Mouse (Mus musculus) A20 (cell line): ENCODE data around the gene Hsp90ab1.

Source experiments
- DNase-seq: peaks from one replicate; pipeline ENCODE4 v3.0.0-alpha.2; 2011; ENCODE audit warnings: low read depth, low spot score

Gene Hsp90ab1

GRCm38 (mm10) chr17:45573087-45573779 is at the start of gene Hsp90ab1:
Hsp90ab1 (minus strand) TSS chr17:45573271.
- peak; percentile 99 for DNase-seq

DNA sequence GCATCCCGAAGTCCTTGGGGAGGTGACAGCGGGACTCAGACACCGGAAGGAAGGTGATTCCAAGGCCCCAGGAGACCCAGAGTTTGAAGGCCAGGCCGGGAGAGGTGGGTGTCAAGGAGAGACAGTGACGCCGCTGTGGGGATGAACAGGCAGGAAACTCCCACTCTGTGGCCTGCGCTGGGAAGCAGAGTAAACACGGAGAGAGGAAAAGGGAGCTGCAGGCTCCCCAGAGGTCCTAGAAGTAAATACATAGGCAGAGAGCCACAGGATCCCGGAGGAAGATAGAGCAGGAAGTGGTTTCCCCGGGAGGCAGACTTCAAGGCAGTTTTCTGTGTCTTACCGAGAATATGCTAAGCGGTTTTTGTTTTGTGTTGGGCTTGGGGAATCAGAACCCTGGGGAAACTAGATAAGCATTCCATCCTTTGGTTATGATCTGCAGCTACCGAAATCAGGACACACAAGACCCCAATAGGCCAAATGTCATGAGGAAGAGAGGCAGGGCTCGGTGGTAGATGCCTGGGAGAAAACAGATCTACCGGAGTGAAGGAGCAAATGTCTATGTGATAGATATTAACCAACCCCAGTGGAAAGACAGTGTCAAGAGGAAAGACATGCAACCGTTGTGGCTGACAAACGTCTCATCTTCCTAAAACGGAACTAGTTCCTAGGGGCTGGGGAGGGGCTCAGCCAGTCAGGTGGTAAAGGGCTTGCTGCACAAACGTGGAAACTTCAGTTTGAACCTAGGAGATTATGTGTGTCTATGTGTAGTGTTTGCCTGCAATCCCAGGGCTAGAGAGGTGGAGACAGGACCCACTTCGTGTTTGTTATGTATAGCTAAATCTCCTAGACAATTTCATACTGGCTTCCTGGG is 46.5 kb upstream of the Hsp90ab1 start:
- DNase-seq: no peak

DNA sequence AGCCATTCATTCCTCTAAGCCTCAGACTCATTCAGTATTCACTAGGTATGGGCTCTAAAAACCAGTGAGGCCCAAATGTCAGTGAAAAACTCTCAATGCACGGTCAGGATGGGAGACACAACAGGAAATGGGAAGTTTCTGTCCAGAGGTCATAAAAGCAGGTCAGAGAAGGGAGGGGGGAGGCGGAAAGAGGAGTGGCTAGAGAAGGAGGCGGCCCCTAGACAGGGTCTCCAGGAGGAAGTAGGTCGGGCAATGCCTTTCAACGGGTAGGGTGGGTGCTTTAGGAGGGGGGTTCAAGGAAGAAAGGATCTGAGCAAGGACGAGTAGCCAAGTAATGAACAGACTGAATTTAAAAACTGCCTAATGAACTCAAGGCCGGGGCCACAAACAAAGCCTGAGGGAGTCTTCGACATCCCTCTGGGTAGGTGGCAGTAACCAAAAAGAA is 45.9 kb upstream of the Hsp90ab1 start:
- no peak for DNase-seq

DNA sequence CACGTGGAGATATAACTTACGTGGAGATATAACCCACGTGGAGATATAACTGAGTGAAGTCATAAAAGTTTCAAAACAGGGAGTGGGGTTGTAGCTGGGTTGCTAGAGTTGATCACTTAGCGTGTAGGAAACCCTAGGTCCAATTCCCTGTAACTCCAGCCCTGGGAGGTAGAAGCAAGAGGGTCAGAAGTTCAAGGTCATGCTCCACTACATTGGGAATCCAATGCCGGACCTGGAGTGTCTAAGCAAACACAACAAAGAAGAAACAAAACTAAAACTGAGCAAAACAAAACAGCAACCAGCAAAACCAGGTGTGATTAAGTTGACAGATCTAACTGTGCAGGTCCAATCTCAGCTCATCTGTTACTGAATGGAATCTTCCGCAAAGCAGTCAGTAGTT is 44.6 kb upstream of the Hsp90ab1 start:
- no peak for DNase-seq

GRCm38 (mm10) chr17:45616679-45617078 is 43.6 kb upstream of the Hsp90ab1 start:
- DNase-seq: no peak

DNA sequence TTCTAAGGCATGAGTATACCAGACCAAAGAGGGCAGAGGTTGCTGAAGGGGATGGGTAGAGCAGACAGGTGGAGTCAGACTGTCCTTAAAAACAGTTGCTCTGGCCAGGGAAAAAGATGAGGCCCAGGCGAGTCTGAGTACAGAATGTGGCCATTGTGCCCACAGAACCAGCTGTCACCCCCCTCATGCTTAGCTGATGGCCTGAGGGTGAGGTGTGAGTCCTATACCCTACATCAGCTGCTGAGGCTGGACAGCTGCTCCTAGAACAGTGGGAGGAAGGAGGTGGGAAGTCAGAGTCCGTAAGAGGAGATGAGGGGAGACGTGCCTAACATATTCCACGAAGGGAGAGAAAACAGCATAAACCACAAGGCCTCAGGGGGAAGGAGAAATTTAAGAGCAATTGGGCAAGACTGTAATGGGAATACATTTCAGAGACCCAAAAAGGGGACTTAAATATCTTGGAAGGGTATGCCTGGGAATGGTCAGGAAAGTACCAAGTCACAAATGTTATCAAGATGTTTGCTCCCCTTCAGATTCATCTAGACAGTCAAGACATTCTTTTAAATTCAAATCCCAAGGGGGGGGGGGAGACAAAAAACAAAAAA is 43.1 kb upstream of the Hsp90ab1 start:
- DNase-seq: no peak

DNA sequence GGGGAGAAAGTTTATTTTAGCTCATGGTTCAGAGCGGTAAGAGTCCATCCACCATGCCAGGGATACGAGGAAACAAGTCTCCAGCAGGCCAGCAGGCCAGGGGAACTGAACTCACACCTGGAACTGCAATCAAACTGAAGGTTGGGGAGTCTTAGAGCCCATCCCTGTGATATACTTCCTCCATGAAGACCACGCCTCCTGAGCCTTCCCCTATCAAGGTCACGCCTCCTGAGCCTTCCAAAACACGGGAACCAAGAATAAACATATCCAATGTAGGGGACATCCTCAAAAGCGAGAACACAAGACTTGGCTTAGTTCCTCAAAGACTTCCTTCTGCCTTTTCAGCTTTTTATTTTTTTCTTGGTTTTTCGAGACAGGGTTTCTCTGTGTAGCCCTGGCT is 39.9 kb upstream of the Hsp90ab1 start:
- DNase-seq: no peak

GRCm38 (mm10) chr17:45612008-45612407 is 38.9 kb upstream of the Hsp90ab1 start:
- DNase-seq: no peak

DNA sequence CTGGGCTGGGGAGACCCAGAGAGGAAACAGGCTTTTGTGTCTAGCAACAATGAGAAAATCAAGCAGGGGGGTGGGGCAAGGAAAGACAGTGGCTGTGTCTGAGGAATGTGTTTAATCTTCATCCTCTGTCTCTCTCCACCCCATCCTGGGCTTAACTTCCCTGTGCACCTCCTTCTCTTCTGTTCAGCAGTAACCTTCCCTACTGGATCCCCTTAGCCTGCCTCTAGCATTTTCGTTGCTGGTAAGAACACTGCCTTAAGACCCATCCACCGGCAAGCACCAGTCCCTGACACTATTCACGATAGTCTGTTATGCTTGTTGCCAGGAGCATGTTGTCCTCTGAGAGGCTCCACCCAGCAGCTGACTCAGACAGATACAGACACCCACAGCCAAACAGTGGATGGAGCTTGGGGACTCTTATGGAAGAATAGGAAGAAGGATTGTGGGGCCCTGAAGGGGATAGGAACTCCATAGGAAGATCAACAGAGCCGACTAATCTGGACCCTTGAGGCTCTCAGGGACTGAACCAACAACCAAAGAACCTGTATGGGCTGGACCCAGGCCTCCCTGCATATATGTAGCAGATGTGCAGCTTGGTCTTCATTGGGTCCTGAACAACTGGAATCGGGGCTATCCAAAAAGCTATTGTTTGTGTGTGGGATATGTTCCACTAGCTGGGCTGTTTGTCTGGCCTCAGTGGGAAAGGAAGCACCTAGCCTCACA is 37.2 kb upstream of the Hsp90ab1 start:
- DNase-seq: no peak

- no peak for DNase-seq
Measured at GRCm38 (mm10) chr17:45608396-45608795, 35.3 kb upstream of the Hsp90ab1 start.

GRCm38 (mm10) chr17:45606992-45607879 is 34.2 kb upstream of the Hsp90ab1 start:
- no peak for DNase-seq

DNA sequence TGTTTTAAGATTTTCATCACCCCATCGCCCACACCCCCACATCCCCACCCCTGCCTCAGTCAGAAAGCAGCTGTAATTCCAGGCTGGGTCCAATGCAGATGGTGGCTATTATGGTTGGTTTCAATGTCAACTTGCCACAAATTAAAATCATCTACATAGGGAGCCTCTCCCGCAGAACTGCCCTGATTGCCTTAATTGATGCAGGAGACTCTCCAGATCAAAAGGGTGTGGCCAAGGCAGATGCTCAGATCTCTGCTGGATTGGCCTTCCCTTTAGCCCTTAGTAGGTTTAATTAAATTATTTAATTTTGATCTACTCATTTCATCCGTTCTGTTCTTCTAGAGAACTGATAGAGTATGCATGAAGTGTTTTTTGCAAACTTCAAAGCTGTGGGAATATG is 29.9 kb upstream of the Hsp90ab1 start:
- no peak for DNase-seq

- DNase-seq: no peak
Measured at GRCm38 (mm10) chr17:45601877-45602304, 28.8 kb upstream of the Hsp90ab1 start, which contains the start of gene Mymx. Mymx (minus strand) TSS chr17:45602102.

- no peak for DNase-seq
Measured at GRCm38 (mm10) chr17:45601325-45601724, 28.3 kb upstream of the Hsp90ab1 start.

- no peak for DNase-seq
Measured at GRCm38 (mm10) chr17:45600267-45600666, 27.2 kb upstream of the Hsp90ab1 start.

DNA sequence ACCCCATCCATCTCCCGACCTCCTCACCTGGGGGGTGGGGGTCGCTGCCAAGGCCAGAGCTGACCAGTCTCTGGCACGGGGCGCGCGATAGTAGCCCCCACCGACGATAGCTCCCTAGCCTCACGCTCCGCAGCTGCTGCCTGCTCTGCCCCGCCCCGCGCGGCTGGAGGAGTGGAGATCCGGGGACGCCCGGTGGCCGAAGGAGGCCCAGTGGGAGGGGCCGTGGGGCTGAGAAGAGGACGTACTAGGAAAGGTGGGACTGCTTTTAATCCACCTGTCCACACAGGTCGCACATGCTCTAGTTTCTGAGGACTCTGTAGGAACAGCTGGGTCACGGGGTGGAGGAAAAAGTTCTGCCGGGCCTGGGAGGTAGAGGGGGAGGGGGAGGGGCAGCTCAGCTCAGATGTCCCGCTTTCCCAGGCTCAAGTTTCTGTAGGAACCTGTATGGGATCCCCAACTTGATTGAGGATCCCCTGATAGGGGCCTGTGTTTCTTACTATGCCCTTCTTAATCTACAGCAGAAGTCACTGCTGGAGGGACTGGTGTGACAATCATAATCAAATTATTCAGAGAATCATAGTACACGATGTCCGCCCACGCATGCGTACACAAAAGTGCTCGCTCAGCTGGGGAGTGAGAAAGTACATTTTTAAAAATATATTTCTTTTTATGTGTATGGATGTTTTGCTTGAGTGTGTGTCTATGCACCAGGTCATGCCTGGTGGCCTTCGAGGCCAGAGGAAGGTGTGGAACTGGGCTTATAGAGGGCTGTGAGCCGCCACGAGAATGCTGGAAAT is 26.6 kb upstream of the Hsp90ab1 start, which contains the start of gene Slc29a1:
TSS of gene Slc29a1 (minus strand) at position 161 of the 797 bp plus-strand sequence.
- DNase-seq: no peak

GRCm38 (mm10) chr17:45598891-45599290 is 25.8 kb upstream of the Hsp90ab1 start:
- DNase-seq: no peak

DNA sequence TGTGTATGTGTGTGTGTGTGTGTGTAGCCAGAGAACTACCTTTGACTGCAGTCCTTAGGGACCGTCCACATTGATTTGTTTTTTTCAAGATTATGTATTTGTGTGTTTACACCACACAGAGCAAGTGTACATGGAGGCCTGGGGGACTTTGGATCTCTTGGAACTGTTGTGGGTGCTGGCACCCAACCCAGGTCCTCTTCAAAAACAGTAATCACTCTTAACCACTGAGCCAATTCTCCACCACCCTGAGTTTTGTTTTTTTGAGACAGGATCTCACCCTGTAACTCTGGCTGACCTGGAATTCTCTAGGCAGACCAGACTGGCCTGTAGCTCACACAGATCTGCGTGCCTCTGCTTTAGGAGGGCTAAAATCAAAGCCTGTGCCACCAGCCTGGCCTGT is 25.3 kb upstream of the Hsp90ab1 start:
- no peak for DNase-seq

DNA sequence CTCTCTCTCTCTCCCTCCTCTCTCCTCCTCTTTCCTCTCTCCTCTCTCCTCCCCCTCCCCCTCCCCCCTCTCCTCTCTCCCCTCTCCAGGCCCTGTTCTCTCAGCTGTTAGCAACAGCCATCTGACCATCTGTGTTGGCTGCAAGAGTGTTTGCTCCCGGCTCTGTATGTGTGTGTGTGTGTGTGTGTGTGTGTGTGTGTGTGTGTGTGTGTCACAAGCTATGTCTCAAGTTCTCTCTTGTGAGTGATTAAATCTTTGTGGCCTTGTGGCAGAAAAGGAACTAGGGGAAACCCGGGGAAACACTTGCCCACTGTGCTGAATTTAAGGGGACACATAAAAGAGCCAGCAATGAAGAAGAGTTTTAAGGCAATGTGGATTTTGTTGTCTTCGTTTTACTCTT is 24.7 kb upstream of the Hsp90ab1 start:
- peak; percentile 36 for DNase-seq
